In the genomic region with DNA sequence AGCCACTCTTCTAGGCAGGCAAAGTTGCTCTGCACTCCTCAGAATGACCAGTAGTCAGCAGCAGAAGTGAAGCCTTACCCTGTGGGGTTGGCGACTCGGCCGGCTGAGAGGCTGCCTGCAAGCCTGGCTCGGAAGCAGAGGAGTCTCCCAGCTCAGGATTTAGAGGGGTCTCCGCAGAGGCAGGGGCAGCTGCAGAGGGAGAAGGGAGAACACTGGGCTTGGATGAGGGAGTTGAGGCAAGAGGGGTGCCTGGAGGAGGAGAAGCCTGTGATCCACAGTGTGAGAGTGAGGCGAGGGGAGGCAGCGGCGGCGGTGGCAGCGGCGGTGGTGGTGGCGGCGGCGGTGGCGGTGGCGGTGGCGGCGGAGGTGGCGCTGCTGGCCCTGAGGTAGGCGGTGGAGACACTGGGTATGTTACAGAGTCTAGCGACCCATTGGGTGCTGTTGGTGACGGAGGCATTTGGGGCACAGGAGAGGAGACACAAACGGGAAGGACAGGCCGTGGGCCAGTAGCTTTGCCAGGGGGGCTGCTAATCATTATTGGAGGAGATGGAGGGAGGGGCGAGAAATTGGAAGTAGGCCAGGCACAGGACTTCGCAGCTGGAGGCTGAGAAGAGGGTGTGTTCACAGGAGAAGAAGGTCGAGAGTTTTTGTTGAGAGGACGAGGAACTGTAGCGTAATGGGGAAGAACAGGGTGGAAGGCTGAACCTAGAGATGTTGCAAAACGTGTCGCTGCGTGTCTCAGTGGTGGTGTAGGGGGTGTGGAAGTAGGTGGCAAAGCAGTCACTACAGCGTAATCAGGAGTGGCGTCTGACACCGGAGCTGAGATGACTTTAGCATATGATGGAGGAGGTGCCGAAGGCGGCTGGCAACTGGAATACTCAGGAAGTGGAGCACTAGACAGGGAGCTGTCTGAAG, we compare ENCODE assay signal across 8 mouse cellular contexts.
A peak's percentile ranks its signal among the peaks of the same experiment; 100 is the strongest.
DNase-seq lines count a peak whose midpoint lies in the region; ATAC-seq and TF ChIP-seq lines count a peak whose summit lies in the region.

No protein-coding gene starts in this region.

- ATAC-seq in forebrain, embryonic 16.5 days, result no peak
- no peak for ATAC-seq in hindbrain, embryonic 12.5 days (ENCODE audit: low FRiP score)
- peak; percentile 81 for ATAC-seq in liver, embryonic 11.5 days (replicated peaks; ENCODE audit: low FRiP score)
- ATAC-seq in neural tube, embryonic 15.5 days (ENCODE audit: low FRiP score), result no peak

- no peak overlapping the region for H3K27ac ChIP-seq in forebrain, embryonic 10.5 days
- H3K27ac ChIP-seq in forebrain, embryonic 16.5 days (ENCODE audit: low read length), result no peak overlapping the region
- H3K27ac ChIP-seq in hindbrain, embryonic 12.5 days, result no peak overlapping the region
- H3K27ac ChIP-seq in liver, embryonic 11.5 days (ENCODE audit: low read depth, low read length), result no peak overlapping the region
- H3K27ac ChIP-seq in neural tube, embryonic 15.5 days (replicated peaks), result peak overlapping the region; percentile 48; the same call in 1 of the 2 replicates

- peak overlapping the region; percentile 26 for H3K4me3 ChIP-seq in forebrain, embryonic 10.5 days
- no peak overlapping the region for H3K4me3 ChIP-seq in forebrain, embryonic 16.5 days (replicated peaks; ENCODE audit: low read length)
- no peak overlapping the region for H3K4me3 ChIP-seq in hindbrain, embryonic 12.5 days
- peak overlapping the region; percentile 47 for H3K4me3 ChIP-seq in liver, embryonic 11.5 days (ENCODE audit: low read depth, low read length)
- H3K4me3 ChIP-seq in neural tube, embryonic 15.5 days (replicated peaks), result no peak overlapping the region

- H3K9ac ChIP-seq in forebrain, embryonic 16.5 days (replicated peaks; ENCODE audit: low read depth, low read length), result no peak overlapping the region
- H3K9ac ChIP-seq in hindbrain, embryonic 12.5 days, result no peak overlapping the region
- peak overlapping the region; percentile 53 for H3K9ac ChIP-seq in liver, embryonic 11.5 days (ENCODE audit: low read depth, low read length)
- H3K9ac ChIP-seq in neural tube, embryonic 15.5 days (replicated peaks), result no peak overlapping the region

- no peaks in the 10 kb centered on the region for H3K27me3 ChIP-seq in forebrain, embryonic 10.5 days (ENCODE audit: poor library complexity, severe bottlenecking)
- no peaks in the 10 kb centered on the region for H3K27me3 ChIP-seq in forebrain, embryonic 16.5 days (replicated peaks; ENCODE audit: control insufficient read depth, insufficient read depth, low read length)
- H3K27me3 ChIP-seq in hindbrain, embryonic 12.5 days, result no peaks in the 10 kb centered on the region
- H3K27me3 ChIP-seq in liver, embryonic 11.5 days (replicated peaks; ENCODE audit: control insufficient read depth, insufficient read depth, low read length), result no peaks in the 10 kb centered on the region
- no peaks in the 10 kb centered on the region for H3K27me3 ChIP-seq in neural tube, embryonic 15.5 days (replicated peaks)

- no peak; the same call in 1 of the 2 replicates for TF ChIP-seq CTCF in brain, embryonic 14.5 days (IDR thresholded peaks at IDR 0.05; ENCODE audit: borderline replicate concordance, extremely low read depth, insufficient read depth, insufficient read length)

- peaks cover 90% of the 10 kb centered on the region for H3K36me3 ChIP-seq in forebrain, embryonic 10.5 days (replicated peaks)
- peaks cover 11% of the 10 kb centered on the region; the same call in 1 of the 2 replicates for H3K36me3 ChIP-seq in forebrain, embryonic 16.5 days (ENCODE audit: control insufficient read depth, insufficient read depth)
- H3K36me3 ChIP-seq in hindbrain, embryonic 12.5 days, result peaks cover 27% of the 10 kb centered on the region
- H3K36me3 ChIP-seq in liver, embryonic 11.5 days (ENCODE audit: control insufficient read depth, insufficient read depth, low read length), result no peaks in the 10 kb centered on the region; the same call in 1 of the 2 replicates
- H3K36me3 ChIP-seq in neural tube, embryonic 15.5 days, result peaks cover 24% of the 10 kb centered on the region

- no peaks in the 10 kb centered on the region for H3K4me1 ChIP-seq in forebrain, embryonic 10.5 days
- no peaks in the 10 kb centered on the region for H3K4me1 ChIP-seq in forebrain, embryonic 16.5 days (replicated peaks; ENCODE audit: control insufficient read depth, insufficient read depth, low read length)
- no peaks in the 10 kb centered on the region for H3K4me1 ChIP-seq in hindbrain, embryonic 12.5 days
- H3K4me1 ChIP-seq in liver, embryonic 11.5 days (replicated peaks; ENCODE audit: control insufficient read depth, insufficient read depth, low read length), result no peaks in the 10 kb centered on the region
- no peaks in the 10 kb centered on the region for H3K4me1 ChIP-seq in neural tube, embryonic 15.5 days

- H3K4me2 ChIP-seq in forebrain, embryonic 16.5 days (ENCODE audit: low read length), result no peak overlapping the region
- H3K4me2 ChIP-seq in hindbrain, embryonic 12.5 days (replicated peaks), result peak overlapping the region; percentile 16; the same call in 1 of the 2 replicates
- H3K4me2 ChIP-seq in liver, embryonic 11.5 days, result peak overlapping the region; percentile 64
- H3K4me2 ChIP-seq in neural tube, embryonic 15.5 days, result peak overlapping the region; percentile 29; the same call in 1 of the 2 replicates

- H3K9me3 ChIP-seq in forebrain, embryonic 10.5 days, result no peaks in the 10 kb centered on the region
- no peaks in the 10 kb centered on the region for H3K9me3 ChIP-seq in forebrain, embryonic 16.5 days (ENCODE audit: control insufficient read depth, low read length)
- no peaks in the 10 kb centered on the region for H3K9me3 ChIP-seq in hindbrain, embryonic 12.5 days (replicated peaks)
- no peaks in the 10 kb centered on the region for H3K9me3 ChIP-seq in liver, embryonic 11.5 days (ENCODE audit: control insufficient read depth, low read length)
- H3K9me3 ChIP-seq in neural tube, embryonic 15.5 days (replicated peaks), result no peaks in the 10 kb centered on the region

- WGBS in forebrain, embryonic 10.5 days, result 81% methylated on average over 33 of the region's 37 CpGs
- WGBS in forebrain, embryonic 16.5 days, result 82% methylated on average over 37 of the region's 37 CpGs
- 77% methylated on average over 27 of the region's 37 CpGs for WGBS in hindbrain, embryonic 12.5 days
- 47% methylated on average over 37 of the region's 37 CpGs for WGBS in liver, embryonic 11.5 days
- 64% methylated on average over 37 of the region's 37 CpGs for WGBS in neural tube, embryonic 15.5 days

- no peak for DNase-seq in forebrain, embryonic 10.5 days (ENCODE audit: extremely low spot score, low spot score)
- DNase-seq in A20 (ENCODE audit: low read depth, low spot score), result peak; percentile 92
- peak; percentile 32 for DNase-seq in brain, embryonic 14.5 days (ENCODE audit: low read depth)
- peak; percentile 68 for DNase-seq in liver, embryonic 11.5 days (ENCODE audit: low spot score)
- DNase-seq in urinary bladder, postnatal 36 days (ENCODE audit: low spot score in 2 of 2), result no peak

- no peak for TF ChIP-seq POLR2A in brain, embryonic 14.5 days (IDR thresholded peaks at IDR 0.05; ENCODE audit: borderline replicate concordance, extremely low read depth, insufficient read depth, insufficient read length, poor library complexity, severe bottlenecking)

Comparison
In these comparisons a context has a peak if more than half of its experiments do, and no peak if none do; other contexts are left out.
1. H3K4me3 ChIP-seq: peak in forebrain, embryonic 10.5 days (single experiment) and liver, embryonic 11.5 days (single experiment); none in forebrain, embryonic 16.5 days (single experiment), hindbrain, embryonic 12.5 days (single experiment) and neural tube, embryonic 15.5 days (single experiment).
2. DNase-seq: peak in A20 (single experiment), brain, embryonic 14.5 days (single experiment) and liver, embryonic 11.5 days (single experiment); none in forebrain, embryonic 10.5 days (single experiment) and urinary bladder, postnatal 36 days (0 of 2).